In the genomic region with DNA sequence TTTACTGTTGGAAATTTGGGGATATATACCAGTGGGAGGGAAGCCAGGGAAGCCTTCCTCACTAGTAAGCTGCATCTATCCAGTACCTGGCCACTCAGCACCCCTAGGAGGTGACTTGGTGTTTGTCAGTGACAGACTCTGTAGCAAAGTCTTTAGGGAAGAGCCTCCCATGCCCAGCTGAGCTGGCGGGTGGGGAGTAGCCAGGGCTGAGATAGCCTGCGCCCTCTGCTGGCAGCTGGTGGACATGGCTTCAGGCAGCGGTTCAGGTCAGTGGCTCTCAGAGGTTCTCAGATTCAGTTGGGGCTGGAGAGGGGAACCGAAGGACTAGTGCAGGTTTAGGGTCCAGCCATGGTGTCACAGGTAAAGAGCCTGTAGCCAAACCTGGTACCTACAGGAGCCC, we compare ENCODE assay signal across 9 mouse cellular contexts. TPM values are rescaled to one million over a fixed set of nuclear protein-coding genes. Genes with fewer than 3 reads are reported as not detected.
DNase-seq lines count a peak whose midpoint lies in the region; ATAC-seq and TF ChIP-seq lines count a peak whose summit lies in the region.
"Had no signal": no experiment of that assay in that cellular context is flagged by ENCODE, and none has a peak within 500 bp of the region (broad histone marks: within the 10 kb centered on the region; RNA-seq: fewer than 3 reads in every experiment).

No protein-coding gene starts in this region.

- H3K9me3 ChIP-seq in intestine, postnatal 0 days (ENCODE audit: control insufficient read depth) = no peaks in the 10 kb centered on the region
- H3K9me3 ChIP-seq in liver, embryonic 11.5 days (ENCODE audit: control insufficient read depth, low read length) = no peaks in the 10 kb centered on the region
- H3K9me3 ChIP-seq in stomach, embryonic 16.5 days (replicated peaks; ENCODE audit: control insufficient read depth, low read length) = no peaks in the 10 kb centered on the region
- H3K9me3 ChIP-seq: embryonic facial prominence, embryonic 13.5 days had no signal

- H3K36me3 ChIP-seq in intestine, postnatal 0 days (ENCODE audit: control insufficient read depth, insufficient read depth) = peaks cover 16% of the 10 kb centered on the region
- H3K36me3 ChIP-seq in liver, embryonic 11.5 days (ENCODE audit: control insufficient read depth, insufficient read depth, low read length) = 0 out of 2 replicates have a peak, but pooled peaks cover 2% of the 10 kb centered on the region
- H3K36me3 ChIP-seq in stomach, embryonic 16.5 days (ENCODE audit: control insufficient read depth, insufficient read depth, low read length) = 0 out of 2 replicates have a peak, but pooled peaks cover 3% of the 10 kb centered on the region

- ATAC-seq in intestine, postnatal 0 days = peak; percentile 61
- ATAC-seq in liver, embryonic 11.5 days (replicated peaks; ENCODE audit: low FRiP score) = peak; percentile 67
- ATAC-seq in stomach, embryonic 16.5 days (ENCODE audit: insufficient read depth, low FRiP score) = peak; percentile 15; the same call in 1 of the 2 replicates

- no peak overlapping the region for H3K9ac ChIP-seq in intestine, postnatal 0 days (ENCODE audit: low read depth, low read length)
- no peak overlapping the region for H3K9ac ChIP-seq in liver, embryonic 11.5 days (ENCODE audit: low read depth, low read length)
- H3K9ac ChIP-seq in stomach, embryonic 16.5 days (ENCODE audit: low read length) = no peak overlapping the region
- H3K9ac ChIP-seq: embryonic facial prominence, embryonic 13.5 days had no signal

- no peaks in the 10 kb centered on the region for H3K27me3 ChIP-seq in intestine, postnatal 0 days (replicated peaks; ENCODE audit: control insufficient read depth, insufficient read depth, low read length)
- no peaks in the 10 kb centered on the region for H3K27me3 ChIP-seq in liver, embryonic 11.5 days (replicated peaks; ENCODE audit: control insufficient read depth, insufficient read depth, low read length)
- no peaks in the 10 kb centered on the region for H3K27me3 ChIP-seq in stomach, embryonic 16.5 days (ENCODE audit: control insufficient read depth, insufficient read depth, low read length)
- H3K27me3 ChIP-seq: embryonic facial prominence, embryonic 13.5 days had no signal

- intact Hi-C loops in gastrocnemius, postnatal 14 days (cut with DNase I; ENCODE audit: low total_unique reads) = loop anchor here (2.0 kb wide), 1 partner anchor 254 kb away; no protein-coding TSS in a partner anchor

- no peak overlapping the region for H3K4me3 ChIP-seq in intestine, postnatal 0 days (ENCODE audit: low read depth, low read length)
- H3K4me3 ChIP-seq in liver, embryonic 11.5 days (ENCODE audit: low read depth, low read length) = no peak overlapping the region
- no peak overlapping the region for H3K4me3 ChIP-seq in stomach, embryonic 16.5 days (replicated peaks; ENCODE audit: low read length)
- H3K4me3 ChIP-seq: embryonic facial prominence, embryonic 13.5 days had no signal

- 0 out of 2 replicates have a peak, but pooled peaks cover 4% of the 10 kb centered on the region for H3K4me1 ChIP-seq in intestine, postnatal 0 days (replicated peaks; ENCODE audit: control insufficient read depth, insufficient read depth, low read length)
- peaks cover 10% of the 10 kb centered on the region for H3K4me1 ChIP-seq in liver, embryonic 11.5 days (replicated peaks; ENCODE audit: control insufficient read depth, insufficient read depth, low read length)
- H3K4me1 ChIP-seq in stomach, embryonic 16.5 days (ENCODE audit: control insufficient read depth, insufficient read depth, low read length) = peaks cover 8% of the 10 kb centered on the region; the same call in 1 of the 2 replicates

- peak; percentile 96 for TF ChIP-seq CTCF in intestine, postnatal 0 days (IDR thresholded peaks at IDR 0.05; ENCODE audit: low read depth)

- no peak overlapping the region for H3K4me2 ChIP-seq in intestine, postnatal 0 days (replicated peaks; ENCODE audit: low read depth)
- H3K4me2 ChIP-seq in liver, embryonic 11.5 days = no peak overlapping the region
- H3K4me2 ChIP-seq in stomach, embryonic 16.5 days (ENCODE audit: low read depth, low read length) = no peak overlapping the region
- H3K4me2 ChIP-seq: embryonic facial prominence, embryonic 13.5 days had no signal

- WGBS in intestine, postnatal 0 days = 6% methylated on average over 4 of the region's 4 CpGs
- 10% methylated on average over 4 of the region's 4 CpGs for WGBS in liver, embryonic 11.5 days
- WGBS in stomach, embryonic 16.5 days = 4% methylated on average over 4 of the region's 4 CpGs

- peak; percentile 42 for DNase-seq in ovary, postnatal 10 days (ENCODE audit: low spot score)
- DNase-seq in ovary, adult 18-20 months (ENCODE audit: low spot score) = no peak
- peak; percentile 79 to 86 for DNase-seq in cerebellum, postnatal 14 days
- DNase-seq in gastrocnemius, postnatal 14 days = peak; percentile 79
- DNase-seq in liver, embryonic 11.5 days (ENCODE audit: low spot score) = peak; percentile 73
- DNase-seq in natural killer cell, adult 2 months (ENCODE audit: low spot score in 2 of 2) = peak; percentile 57 to 71

- H3K27ac ChIP-seq in intestine, postnatal 0 days (ENCODE audit: low read depth, low read length) = no peak overlapping the region
- no peak overlapping the region for H3K27ac ChIP-seq in liver, embryonic 11.5 days (ENCODE audit: low read depth, low read length)
- no peak overlapping the region for H3K27ac ChIP-seq in stomach, embryonic 16.5 days (ENCODE audit: low read length)
- H3K27ac ChIP-seq: embryonic facial prominence, embryonic 13.5 days had no signal

RNA-seq across cellular contexts. Expression of a gene that starts 31.4 kb away (rescaled TPM):
- 10 to 100 TPM in 1 of 2 experiments, 1 to 10 TPM in 1; 9.2 to 10.2 TPM for total RNA-seq in gastrocnemius, postnatal 14 days (2021)
- 18.0 and 18.1 TPM in 2 replicates for polyA plus RNA-seq in intestine, postnatal 0 days (2015; fragmentation: Nextera tagmentation; extraction: Ambion mirVana)
- 32.2 and 33.3 TPM in 2 replicates for polyA plus RNA-seq in liver, embryonic 11.5 days (2014; fragmentation: Nextera tagmentation; extraction: Ambion mirVana)
- polyA plus RNA-seq in stomach, embryonic 16.5 days (2015; fragmentation: Nextera tagmentation; extraction: Ambion mirVana) = 25.6 and 26.7 TPM in 2 replicates

RNA-seq across cellular contexts. Expression of a gene that starts 53.9 kb away (rescaled TPM):
- 10 to 100 TPM; 13.6 to 14.5 TPM for total RNA-seq in gastrocnemius, postnatal 14 days (2021)
- 18.5 and 19.0 TPM in 2 replicates for polyA plus RNA-seq in intestine, postnatal 0 days (2015; fragmentation: Nextera tagmentation; extraction: Ambion mirVana)
- 26.3 and 28.3 TPM in 2 replicates for polyA plus RNA-seq in liver, embryonic 11.5 days (2014; fragmentation: Nextera tagmentation; extraction: Ambion mirVana)
- 30.6 and 30.8 TPM in 2 replicates for polyA plus RNA-seq in stomach, embryonic 16.5 days (2015; fragmentation: Nextera tagmentation; extraction: Ambion mirVana)

Comparison
In these comparisons a context has a peak if more than half of its experiments do, and no peak if none do; other contexts are left out.
1. ATAC-seq: peak in every context shown above with its lines; median percentile 67 in liver, embryonic 11.5 days; 61 in intestine, postnatal 0 days; 15 in stomach, embryonic 16.5 days.